In the genomic region with DNA sequence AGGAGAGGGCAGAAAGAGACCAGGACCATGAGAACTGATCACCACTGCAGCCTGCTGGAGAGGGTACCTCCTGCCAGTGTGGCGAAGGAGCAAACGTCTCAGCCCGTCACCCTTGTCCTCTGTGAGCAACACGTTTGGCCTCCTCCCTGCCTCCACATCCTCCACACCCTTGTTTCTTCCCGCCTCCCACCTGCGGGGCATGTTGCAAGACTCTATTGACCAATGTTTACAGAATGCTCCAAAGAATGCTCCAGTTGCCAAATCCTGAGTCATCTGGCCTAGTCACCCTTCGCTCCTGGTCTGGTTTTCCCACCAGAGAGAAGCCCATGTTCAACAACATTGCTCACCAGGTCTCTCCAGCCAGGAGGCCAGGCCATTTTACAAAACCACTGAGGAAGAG, we compare ENCODE assay signal across 11 mouse cellular contexts. TPM values are rescaled to one million over a fixed set of nuclear protein-coding genes. Genes with fewer than 3 reads are reported as not detected.
DNase-seq lines count a peak whose midpoint lies in the region; ATAC-seq lines count a peak whose summit lies in the region.
"Had no signal": no experiment of that assay in that cellular context is flagged by ENCODE, and none has a peak within 500 bp of the region (broad histone marks: within the 10 kb centered on the region; RNA-seq: fewer than 3 reads in every experiment).

No protein-coding gene starts in this region.

- H3K36me3 ChIP-seq in embryonic facial prominence, embryonic 15.5 days = no peaks in the 10 kb centered on the region
- no peaks in the 10 kb centered on the region for H3K36me3 ChIP-seq in embryonic facial prominence, embryonic 10.5 days (replicated peaks)
- H3K36me3 ChIP-seq: hindbrain, embryonic 10.5 days; neural tube, embryonic 12.5 days had no signal

- no peaks in the 10 kb centered on the region for H3K27me3 ChIP-seq in embryonic facial prominence, embryonic 15.5 days
- peaks cover 31% of the 10 kb centered on the region for H3K27me3 ChIP-seq in embryonic facial prominence, embryonic 10.5 days (replicated peaks; ENCODE audit: low read depth, poor library complexity, severe bottlenecking)
- H3K27me3 ChIP-seq: neural tube, embryonic 12.5 days had no signal

- peak overlapping the region; percentile 63 for H3K27ac ChIP-seq in embryonic facial prominence, embryonic 15.5 days (replicated peaks)
- H3K27ac ChIP-seq in embryonic facial prominence, embryonic 10.5 days (replicated peaks) = no peak overlapping the region; the same call in 1 of the 2 replicates
- H3K27ac ChIP-seq: neural tube, embryonic 12.5 days had no signal

- no peak overlapping the region for H3K4me3 ChIP-seq in embryonic facial prominence, embryonic 15.5 days (replicated peaks)
- no peak overlapping the region for H3K4me3 ChIP-seq in embryonic facial prominence, embryonic 10.5 days
- H3K4me3 ChIP-seq: erythroblast, embryonic 14.5 days; hindbrain, embryonic 10.5 days; neural tube, embryonic 12.5 days had no signal

- no peaks in the 10 kb centered on the region for H3K9me3 ChIP-seq in embryonic facial prominence, embryonic 15.5 days (replicated peaks)
- no peaks in the 10 kb centered on the region for H3K9me3 ChIP-seq in embryonic facial prominence, embryonic 10.5 days
- H3K9me3 ChIP-seq: hindbrain, embryonic 10.5 days; neural tube, embryonic 12.5 days had no signal

- 69% methylated on average over 7 of the region's 7 CpGs for WGBS in embryonic facial prominence, embryonic 15.5 days
- 66% methylated on average over 7 of the region's 7 CpGs for WGBS in embryonic facial prominence, embryonic 10.5 days

- H3K4me1 ChIP-seq in embryonic facial prominence, embryonic 15.5 days = peaks cover 47% of the 10 kb centered on the region
- peaks cover 62% of the 10 kb centered on the region for H3K4me1 ChIP-seq in embryonic facial prominence, embryonic 10.5 days

- H3K4me2 ChIP-seq in embryonic facial prominence, embryonic 15.5 days (replicated peaks) = no peak overlapping the region
- H3K4me2 ChIP-seq: neural tube, embryonic 12.5 days had no signal

- DNase-seq in embryonic facial prominence, embryonic 10.5 days (ENCODE audit: low spot score) = no peak
- DNase-seq in 416B (ENCODE audit: low read depth) = peak; percentile 71
- DNase-seq in gonadal fat pad, adult 2 months (ENCODE audit: low read depth) = peak; percentile 93
- DNase-seq in lung, postnatal 14 days = peak; percentile 77
- no peak for DNase-seq in thymus, postnatal 25 days
- DNase-seq in layer of hippocampus, adult 8-10 months (ENCODE audit: low spot score in 2 of 2) = no peak
- no peak for DNase-seq in cerebellum, adult 11-12 months

- H3K9ac ChIP-seq in embryonic facial prominence, embryonic 15.5 days = no peak overlapping the region
- H3K9ac ChIP-seq: neural tube, embryonic 12.5 days had no signal

- no peak for ATAC-seq in embryonic facial prominence, embryonic 15.5 days (ENCODE audit: insufficient number of reproducible peaks, low FRiP score, low TSS enrichment, low read depth)

RNA-seq across cellular contexts. Expression of gene Ier5, which starts 24.6 kb away (rescaled TPM):
- 10.4 and 10.8 TPM in 2 replicates for polyA plus RNA-seq in embryonic facial prominence, embryonic 15.5 days (2015; fragmentation: Nextera tagmentation; extraction: Ambion mirVana)
- polyA plus RNA-seq in embryonic facial prominence, embryonic 10.5 days (2016; fragmentation: Nextera tagmentation; extraction: Ambion mirVana) = 4.4 TPM in 2 replicates
- polyA plus RNA-seq in gonadal fat pad, adult 2 months (2012; rRNA removed) = 8.9 and 10.0 TPM in 2 replicates
- 10 to 100 TPM; 29.8 to 32.4 (median 31.2) TPM for total RNA-seq in layer of hippocampus, adult 8-10 months (2022)

Comparison
In these comparisons a context has a peak if more than half of its experiments do, and no peak if none do; other contexts are left out.
1. DNase-seq: peak in 416B (single experiment), gonadal fat pad, adult 2 months (single experiment) and lung, postnatal 14 days (single experiment); none in embryonic facial prominence, embryonic 10.5 days (single experiment), thymus, postnatal 25 days (single experiment), layer of hippocampus, adult 8-10 months (0 of 2) and cerebellum, adult 11-12 months (single experiment).